Mouse (Mus musculus): ENCODE results near the gene Nppa. TPM values are rescaled to one million over a fixed set of nuclear protein-coding genes. Genes with fewer than 3 reads are reported as not detected.
A peak's percentile ranks its signal among the peaks of the same experiment; 100 is the strongest.

Gene Nppa
- not detected in 2 replicates for polyA plus RNA-seq (2012; ENCODE audit: insufficient read depth, insufficient read length, missing spikeins)

DNA sequence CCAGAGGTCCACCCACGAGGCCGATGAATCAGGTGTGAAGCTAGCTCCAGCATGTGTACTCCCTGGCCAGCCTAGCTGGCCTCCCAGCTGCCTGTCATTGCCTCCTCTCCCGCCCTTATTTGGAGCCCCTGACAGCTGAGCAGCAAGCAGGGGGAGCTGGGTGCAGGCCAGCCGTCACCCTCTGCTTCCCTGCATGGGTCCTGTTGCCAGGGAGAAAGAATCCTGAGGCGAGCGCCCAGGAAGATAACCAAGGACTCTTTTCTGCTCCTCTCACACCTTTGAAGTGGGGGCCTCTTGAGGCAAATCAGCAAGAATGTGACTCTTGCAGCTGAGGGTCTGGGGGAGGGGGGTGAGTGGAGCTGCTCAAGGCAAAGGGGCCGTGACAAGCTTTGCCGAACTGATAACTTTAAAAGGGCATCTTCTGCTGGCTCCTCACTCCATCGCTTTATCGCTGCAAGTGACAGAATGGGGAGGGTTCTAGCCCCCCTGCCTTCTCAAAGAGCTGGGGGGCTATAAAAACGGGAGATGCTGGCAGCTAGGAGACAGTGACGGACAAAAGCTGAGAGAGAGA, at the start of gene Nppa:
Nppa (plus strand) TSS at position 521 of the 571 bp plus-strand sequence.
- H3K4me1 ChIP-seq (ENCODE audit: control insufficient read depth, insufficient read depth, low read length) = no peaks in the 10 kb centered on the region
- TF ChIP-seq POLR2A (IDR thresholded peaks at IDR 0.05; ENCODE audit: borderline replicate concordance, low read depth, low read length) = no peak
- no peak for TF ChIP-seq CTCF (IDR thresholded peaks at IDR 0.05; ENCODE audit: low read depth, low read length)
- H3K4me3 ChIP-seq (ENCODE audit: insufficient read depth, low read length) = no peak within 1 kb of the TSS
- no peak within 1 kb of the TSS for H3K27ac ChIP-seq (ENCODE audit: insufficient read depth, low read depth, low read length)

DNA sequence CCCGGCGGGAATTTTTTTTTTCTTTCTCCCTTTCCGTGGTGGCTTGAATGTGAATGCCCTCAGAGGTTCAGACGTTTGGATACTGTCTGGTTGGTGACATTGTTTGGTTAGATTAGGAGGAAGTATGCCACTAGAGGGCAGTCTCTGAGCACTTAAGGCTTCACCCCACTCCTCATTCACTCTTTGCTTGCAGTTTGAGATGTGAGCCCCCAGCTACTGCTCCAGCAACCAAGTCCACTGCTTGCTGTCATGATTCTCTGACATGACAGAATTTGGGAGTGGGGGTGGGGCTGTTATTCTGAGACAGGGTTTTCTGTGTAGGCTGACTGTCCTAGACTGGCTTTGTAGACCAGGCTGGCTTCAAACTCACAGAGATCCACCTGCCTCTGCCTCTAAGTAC, 46.9 kb upstream of the Nppa start:
- H3K27ac ChIP-seq (ENCODE audit: insufficient read depth, low read depth, low read length) = no peak overlapping the region
- H3K4me3 ChIP-seq (ENCODE audit: insufficient read depth, low read length) = no peak overlapping the region
- H3K4me1 ChIP-seq (ENCODE audit: control insufficient read depth, insufficient read depth, low read length) = no peaks in the 10 kb centered on the region
- TF ChIP-seq POLR2A (IDR thresholded peaks at IDR 0.05; ENCODE audit: borderline replicate concordance, low read depth, low read length) = no peak
- TF ChIP-seq CTCF (IDR thresholded peaks at IDR 0.05; ENCODE audit: low read depth, low read length) = peak; percentile 39

DNA sequence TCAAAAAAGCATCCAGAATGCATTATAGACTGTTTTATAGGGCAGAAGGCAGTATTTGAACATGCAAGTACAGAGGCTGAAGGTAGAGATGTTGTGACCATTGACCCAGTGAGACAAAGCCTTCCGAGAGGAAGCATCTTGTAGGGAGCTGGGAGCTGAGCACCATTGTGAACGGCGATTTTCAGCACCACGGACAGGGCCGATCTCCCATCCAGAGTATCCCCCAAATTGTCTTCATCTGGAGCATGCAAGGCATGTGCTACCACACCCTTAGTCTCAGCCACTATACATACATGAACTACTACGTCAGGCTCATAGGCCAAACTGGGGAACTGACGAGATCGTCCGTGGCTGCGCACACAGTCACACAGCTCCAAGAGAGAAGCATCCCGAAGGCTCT, 43.4 kb upstream of the Nppa start:
- no peaks in the 10 kb centered on the region for H3K4me1 ChIP-seq (ENCODE audit: control insufficient read depth, insufficient read depth, low read length)
- H3K27ac ChIP-seq (ENCODE audit: insufficient read depth, low read depth, low read length) = no peak overlapping the region
- H3K4me3 ChIP-seq (ENCODE audit: insufficient read depth, low read length) = no peak overlapping the region
- TF ChIP-seq CTCF (IDR thresholded peaks at IDR 0.05; ENCODE audit: low read depth, low read length) = no peak
- TF ChIP-seq POLR2A (IDR thresholded peaks at IDR 0.05; ENCODE audit: borderline replicate concordance, low read depth, low read length) = no peak

- TF ChIP-seq POLR2A (IDR thresholded peaks at IDR 0.05; ENCODE audit: borderline replicate concordance, low read depth, low read length) = no peak
- peak; percentile 52; the same call in 1 of the 2 replicates for TF ChIP-seq CTCF (IDR thresholded peaks at IDR 0.05; ENCODE audit: low read depth, low read length)
Measured at GRCm38 (mm10) chr4:147959881-147960831, 40.4 kb upstream of the Nppa start.

GRCm38 (mm10) chr4:147962781-147963180, 37.7 kb upstream of the Nppa start:
- Histone ChIP-seq H3K4me1 (ENCODE audit: control insufficient read depth, insufficient read depth, low read length) (no peaks in the 10 kb centered on the region), H3K27ac (ENCODE audit: insufficient read depth, low read depth, low read length) (no peak overlapping the region), H3K4me3 (ENCODE audit: insufficient read depth, low read length) (no peak overlapping the region)
- TF ChIP-seq CTCF (IDR thresholded peaks at IDR 0.05; ENCODE audit: low read depth, low read length) (no peak), POLR2A (IDR thresholded peaks at IDR 0.05; ENCODE audit: borderline replicate concordance, low read depth, low read length) (no peak)

More at GRCm38 (mm10) chr4:147959881-147960831, 40.4 kb upstream of the Nppa start:
- Histone ChIP-seq H3K4me3 (ENCODE audit: insufficient read depth, low read length) (no peak overlapping the region), H3K4me1 (ENCODE audit: control insufficient read depth, insufficient read depth, low read length) (no peaks in the 10 kb centered on the region), H3K27ac (ENCODE audit: insufficient read depth, low read depth, low read length) (no peak overlapping the region)

DNA sequence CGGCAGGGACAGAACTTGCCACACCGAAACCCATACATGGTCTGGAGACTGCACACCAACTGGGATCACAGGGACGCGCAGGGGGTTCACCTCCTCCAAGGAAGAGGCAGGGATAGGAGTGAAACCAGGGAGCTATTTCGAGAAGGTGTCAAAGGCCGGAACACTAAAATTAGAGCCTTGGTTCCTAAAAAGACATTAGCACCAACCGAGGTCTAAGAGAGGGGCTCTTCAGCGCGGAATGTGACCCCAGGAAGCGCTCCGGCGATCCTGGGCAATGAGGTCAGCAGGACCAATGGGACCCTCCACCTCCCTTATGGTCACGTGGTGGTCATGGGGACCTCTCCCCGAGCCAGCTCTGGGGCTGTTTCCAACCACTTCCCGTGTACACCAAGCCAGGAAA, 36.9 kb upstream of the Nppa start:
- TF ChIP-seq POLR2A (IDR thresholded peaks at IDR 0.05; ENCODE audit: borderline replicate concordance, low read depth, low read length) (no peak), CTCF (IDR thresholded peaks at IDR 0.05; ENCODE audit: low read depth, low read length) (no peak)
- Histone ChIP-seq H3K4me3 (ENCODE audit: insufficient read depth, low read length) (no peak overlapping the region), H3K4me1 (ENCODE audit: control insufficient read depth, insufficient read depth, low read length) (no peaks in the 10 kb centered on the region), H3K27ac (ENCODE audit: insufficient read depth, low read depth, low read length) (no peak overlapping the region)

DNA sequence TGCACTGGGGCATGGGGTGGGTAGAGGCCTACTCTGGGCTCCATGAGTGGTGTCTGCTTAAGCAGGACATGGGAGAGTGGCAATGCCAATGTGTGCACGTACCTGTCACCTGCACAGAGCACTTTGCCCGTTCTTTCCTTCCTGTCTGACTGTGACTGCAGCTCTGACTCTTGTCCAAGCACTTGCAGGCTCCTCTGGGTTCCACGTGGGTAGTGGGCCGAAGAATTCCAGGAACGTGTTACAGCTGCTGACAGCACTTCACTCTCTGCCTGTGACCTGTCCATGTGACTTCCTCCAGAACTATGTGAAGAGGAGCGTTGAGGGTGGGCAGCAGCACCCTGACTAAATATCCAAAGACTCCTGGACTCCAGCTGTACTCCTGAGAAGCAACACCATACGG, 34.8 kb upstream of the Nppa start:
- H3K4me3 ChIP-seq (ENCODE audit: insufficient read depth, low read length) = no peak overlapping the region
- TF ChIP-seq CTCF (IDR thresholded peaks at IDR 0.05; ENCODE audit: low read depth, low read length) (no peak), POLR2A (IDR thresholded peaks at IDR 0.05; ENCODE audit: borderline replicate concordance, low read depth, low read length) (no peak)
- no peak overlapping the region for H3K27ac ChIP-seq (ENCODE audit: insufficient read depth, low read depth, low read length)
- H3K4me1 ChIP-seq (ENCODE audit: control insufficient read depth, insufficient read depth, low read length) = no peaks in the 10 kb centered on the region

- Histone ChIP-seq H3K27ac (ENCODE audit: insufficient read depth, low read depth, low read length) (no peak overlapping the region), H3K4me3 (ENCODE audit: insufficient read depth, low read length) (no peak overlapping the region), H3K4me1 (ENCODE audit: control insufficient read depth, insufficient read depth, low read length) (no peaks in the 10 kb centered on the region)
- TF ChIP-seq CTCF (IDR thresholded peaks at IDR 0.05; ENCODE audit: low read depth, low read length) = no peak
- TF ChIP-seq POLR2A (IDR thresholded peaks at IDR 0.05; ENCODE audit: borderline replicate concordance, low read depth, low read length) = no peak
Measured at GRCm38 (mm10) chr4:147968816-147969215, 31.7 kb upstream of the Nppa start.

DNA sequence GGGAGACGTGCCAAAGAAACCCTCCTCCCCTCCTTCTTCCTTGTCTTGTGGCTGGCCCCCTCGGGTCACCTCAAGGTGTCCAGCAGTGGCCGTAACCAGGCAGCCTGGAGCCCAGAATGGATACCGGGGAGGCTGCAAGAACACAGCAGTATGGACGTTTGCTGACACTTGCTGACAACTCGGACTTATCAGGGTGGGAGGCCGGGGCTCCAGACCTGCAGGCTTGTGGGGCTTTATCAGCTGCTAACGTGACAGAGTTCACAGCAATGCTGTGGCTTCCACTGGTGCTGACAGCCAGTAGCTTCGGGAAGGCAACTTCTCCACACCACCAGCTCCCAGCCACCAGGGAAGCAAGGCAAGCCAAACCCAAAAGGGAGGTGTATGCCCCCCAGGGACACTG, 31.2 kb upstream of the Nppa start:
- no peak for TF ChIP-seq CTCF (IDR thresholded peaks at IDR 0.05; ENCODE audit: low read depth, low read length)
- no peak for TF ChIP-seq POLR2A (IDR thresholded peaks at IDR 0.05; ENCODE audit: borderline replicate concordance, low read depth, low read length)
- Histone ChIP-seq H3K4me1 (ENCODE audit: control insufficient read depth, insufficient read depth, low read length) (no peaks in the 10 kb centered on the region), H3K4me3 (ENCODE audit: insufficient read depth, low read length) (no peak overlapping the region), H3K27ac (ENCODE audit: insufficient read depth, low read depth, low read length) (no peak overlapping the region)

GRCm38 (mm10) chr4:147976237-147976636, 24.3 kb upstream of the Nppa start:
- Histone ChIP-seq H3K4me1 (ENCODE audit: control insufficient read depth, insufficient read depth, low read length) (no peaks in the 10 kb centered on the region), H3K27ac (ENCODE audit: insufficient read depth, low read depth, low read length) (no peak overlapping the region), H3K4me3 (ENCODE audit: insufficient read depth, low read length) (no peak overlapping the region)
- TF ChIP-seq POLR2A (IDR thresholded peaks at IDR 0.05; ENCODE audit: borderline replicate concordance, low read depth, low read length) (no peak), CTCF (IDR thresholded peaks at IDR 0.05; ENCODE audit: low read depth, low read length) (no peak)
